Mouse (Mus musculus) thymus, postnatal 4 days (tissue): ENCODE data around the gene Ecsit.
A peak's percentile ranks its signal among the peaks of the same experiment; 100 is the strongest.

Experiments used
- DNase-seq: peaks from one replicate; pipeline ENCODE4 v3.0.0; 2021

Ecsit gene

GRCm38 (mm10) chr9:22085022-22085834 lies at the start of gene Ecsit:
Ecsit (minus strand) TSS chr9:22085438.
- peak; percentile 89 for DNase-seq

- peak; percentile 40 for DNase-seq
These were observed 49.1 kb upstream of the Ecsit start for GRCm38 (mm10) chr9:22134246-22134890.

DNA sequence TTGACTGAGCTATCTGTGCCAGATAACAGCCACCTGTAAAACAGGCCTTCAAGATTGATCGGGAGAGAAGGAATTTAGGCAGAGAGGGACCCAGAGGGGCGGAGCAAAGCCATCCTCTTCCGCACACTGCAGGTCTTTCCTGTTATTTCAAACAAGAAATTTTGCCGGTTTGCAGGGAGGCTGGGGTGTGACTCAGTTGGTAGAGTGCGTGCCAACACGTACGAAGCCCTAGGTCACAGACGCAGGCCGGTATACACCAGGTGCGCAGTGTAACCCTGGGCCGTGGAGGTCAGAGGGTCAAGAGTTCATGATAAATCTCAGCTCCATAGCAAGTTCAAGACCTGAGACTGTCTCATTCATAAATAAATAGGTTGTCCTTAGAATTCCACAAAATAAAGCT lies 47.0 kb upstream of the Ecsit start:
- DNase-seq: no peak

- peak; percentile 82 for DNase-seq
These were observed 46.2 kb upstream of the Ecsit start for GRCm38 (mm10) chr9:22131226-22131981.

DNA sequence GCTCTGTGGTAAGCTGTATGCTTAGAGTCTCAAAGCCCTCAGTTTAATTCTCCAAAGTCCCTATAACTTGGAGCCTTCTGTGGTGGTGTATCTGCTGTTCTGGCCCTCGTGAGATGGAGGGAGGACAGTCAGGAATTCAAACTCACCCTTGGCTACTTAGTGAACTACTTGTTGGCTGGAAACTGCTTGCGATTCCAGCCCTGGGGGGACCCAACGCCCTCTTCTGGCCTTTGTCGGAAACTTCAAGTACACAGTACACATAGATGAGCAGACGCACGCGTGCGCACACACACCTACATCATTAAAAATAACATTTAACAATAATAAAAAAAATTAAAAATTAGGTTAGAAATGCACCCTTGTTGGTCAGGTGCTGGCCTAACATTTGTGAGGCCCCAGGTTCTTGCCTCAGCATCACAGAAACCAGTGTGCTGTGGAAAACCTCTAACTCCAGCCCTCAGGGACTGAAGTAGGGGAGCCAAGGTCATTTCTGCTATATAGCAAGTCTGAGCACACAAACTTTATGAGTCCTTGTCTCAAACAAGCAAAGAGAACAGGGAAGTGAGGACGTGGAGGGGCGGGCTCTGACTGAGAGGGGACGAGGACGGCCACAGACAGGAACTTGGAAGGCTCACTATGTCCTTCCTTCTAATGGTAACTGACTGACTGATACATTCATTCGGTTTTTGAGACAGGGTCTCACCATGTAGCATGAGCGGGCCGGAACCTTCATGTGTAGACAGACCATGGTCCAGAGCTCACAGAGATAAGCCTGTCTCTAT lies 40.2 kb upstream of the Ecsit start:
- DNase-seq: no peak

DNA sequence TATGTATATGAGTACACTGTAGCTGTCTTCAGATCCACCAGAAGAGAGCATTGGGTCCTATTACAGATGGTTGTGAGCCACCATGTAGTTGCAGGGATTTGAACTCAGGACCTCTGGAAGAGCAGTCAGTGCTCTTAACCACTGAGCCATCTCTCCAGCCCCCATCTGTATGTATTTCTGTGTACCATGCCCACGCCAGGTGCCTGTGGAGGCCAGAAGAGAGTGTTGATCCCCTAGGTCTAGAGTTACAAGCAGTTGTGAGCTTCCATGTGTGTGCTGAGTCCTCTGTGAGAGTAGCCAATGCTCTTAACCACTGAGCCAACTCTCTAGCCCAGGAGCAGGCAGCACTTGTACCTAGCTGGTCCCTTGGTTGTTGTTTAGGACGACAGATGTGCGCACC lies 38.9 kb upstream of the Ecsit start:
- no peak for DNase-seq

DNA sequence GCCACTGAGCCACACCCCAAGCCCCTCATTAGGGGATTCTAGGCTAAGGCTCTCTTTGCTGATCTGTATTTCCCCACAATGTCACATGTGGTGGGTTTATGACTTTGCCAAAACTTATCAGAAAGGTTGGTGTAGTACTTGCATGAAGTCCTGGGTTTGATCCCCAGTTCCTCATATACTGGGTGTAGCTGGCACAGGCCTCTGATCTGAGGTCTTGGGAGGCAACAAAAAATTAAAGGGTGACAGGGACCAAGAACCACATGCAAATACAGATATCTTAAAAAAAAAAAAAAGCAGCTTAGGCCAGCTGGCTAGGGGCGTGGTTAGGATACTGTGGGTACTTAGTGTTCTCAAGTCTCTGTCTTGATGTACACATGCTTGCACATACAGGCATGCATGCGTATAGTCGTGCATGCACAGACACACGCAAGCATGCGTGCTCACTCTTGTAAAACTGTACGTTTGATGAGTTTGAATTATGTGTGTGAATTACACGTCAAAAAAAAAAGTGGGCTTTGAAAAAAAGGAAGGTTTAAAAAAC lies 37.9 kb upstream of the Ecsit start:
- no peak for DNase-seq

DNA sequence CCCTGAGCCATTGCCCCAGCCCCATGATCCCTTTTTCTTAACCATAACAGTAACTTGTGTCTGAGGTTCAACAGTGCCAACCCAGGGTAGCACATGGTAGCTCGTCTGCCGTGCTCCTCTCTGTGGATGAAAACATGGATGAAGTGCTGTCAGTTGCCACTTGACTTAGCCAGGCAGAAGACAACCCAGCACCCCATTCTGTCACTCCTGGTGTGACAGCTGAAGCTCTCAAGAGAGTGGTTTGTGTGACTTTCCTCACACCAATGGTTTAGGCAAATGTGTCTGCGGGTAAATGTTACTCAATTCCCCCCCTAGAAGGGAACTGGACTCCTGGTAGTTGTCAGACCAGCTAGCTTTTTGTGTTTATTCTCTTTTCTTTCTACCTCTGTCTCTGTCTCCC lies 36.8 kb upstream of the Ecsit start:
- no peak for DNase-seq

DNA sequence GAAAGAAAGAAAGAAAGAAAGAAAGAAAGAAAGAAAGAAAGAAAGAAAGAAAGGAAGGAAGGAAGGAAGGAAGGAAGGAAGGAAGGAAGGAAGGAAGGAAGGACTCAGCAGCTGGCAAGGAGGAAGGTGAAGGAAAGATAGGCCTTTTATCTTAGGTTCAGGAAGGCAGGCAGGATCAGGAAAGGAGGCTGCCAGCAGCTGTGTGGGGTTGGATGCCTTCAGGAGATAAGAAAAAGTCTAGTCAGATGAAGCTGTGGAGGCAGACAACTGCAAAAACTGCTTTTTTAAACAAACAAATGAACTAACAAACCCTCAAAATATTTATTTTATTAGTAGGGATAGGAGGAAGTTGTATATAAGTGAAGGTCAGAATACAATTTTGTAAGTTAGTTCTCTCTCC lies 36.3 kb upstream of the Ecsit start:
- DNase-seq: no peak

- DNase-seq: no peak
These were observed 34.3 kb upstream of the Ecsit start for GRCm38 (mm10) chr9:22119543-22119942.

DNA sequence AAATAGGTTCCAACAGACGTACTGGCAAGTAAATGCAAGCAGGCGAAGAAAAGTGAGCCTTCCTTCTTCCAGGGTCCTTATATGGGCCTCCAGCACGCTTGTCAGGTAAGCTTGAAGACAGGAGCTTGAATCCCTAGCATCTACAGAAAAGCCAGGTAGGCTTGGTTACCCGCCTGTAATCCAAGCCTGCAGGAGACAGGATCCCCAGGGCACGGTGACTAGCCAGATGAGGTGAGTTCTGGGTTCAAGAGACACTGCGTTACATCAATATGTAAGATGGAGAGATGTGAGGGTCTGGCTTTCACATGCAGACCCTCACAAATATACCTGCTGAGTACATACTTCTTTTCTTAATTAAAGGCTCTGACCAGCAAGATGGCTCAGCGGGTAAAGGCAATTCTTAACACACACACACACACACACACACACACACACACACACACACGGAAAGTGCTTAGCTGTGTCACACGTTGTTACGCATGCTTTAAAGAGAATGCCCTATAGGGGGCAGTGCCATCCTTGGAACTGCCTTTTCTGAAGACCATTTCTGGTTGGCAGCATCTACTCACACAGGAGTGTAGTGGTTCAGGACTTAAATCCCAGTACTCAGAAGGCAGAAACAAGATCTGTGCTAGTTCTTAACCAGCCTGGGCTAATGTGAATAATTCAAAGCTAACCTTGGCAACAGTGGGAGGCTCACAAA lies 32.7 kb upstream of the Ecsit start:
- peak; percentile 75 for DNase-seq

GRCm38 (mm10) chr9:22116740-22117426 lies 31.6 kb upstream of the Ecsit start, which contains the start of gene Elof1:
Elof1 (minus strand) TSS chr9:22117172.
- DNase-seq: peak; percentile 95

DNA sequence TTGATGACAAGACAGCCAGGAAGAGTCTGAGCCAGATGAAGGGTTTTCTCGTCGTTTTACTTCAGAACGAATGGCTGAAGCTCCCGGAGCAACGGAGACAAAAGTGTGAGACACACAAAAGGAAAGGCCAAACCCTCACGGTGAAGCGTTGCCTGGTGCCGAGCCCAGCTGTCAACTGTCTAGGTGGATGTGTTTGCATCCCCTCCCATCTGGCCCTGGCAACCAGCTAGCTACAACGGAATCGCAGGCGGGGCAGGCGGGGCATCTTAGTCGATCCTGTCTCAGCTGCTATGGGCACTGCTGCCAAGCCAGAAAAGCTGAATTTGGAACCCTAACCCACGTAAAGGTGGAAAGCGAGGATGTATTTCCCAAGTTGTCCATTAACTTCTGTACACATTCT lies 30.8 kb upstream of the Ecsit start:
- peak; percentile 51 for DNase-seq

GRCm38 (mm10) chr9:22115635-22116034 lies 30.4 kb upstream of the Ecsit start:
- no peak for DNase-seq

DNA sequence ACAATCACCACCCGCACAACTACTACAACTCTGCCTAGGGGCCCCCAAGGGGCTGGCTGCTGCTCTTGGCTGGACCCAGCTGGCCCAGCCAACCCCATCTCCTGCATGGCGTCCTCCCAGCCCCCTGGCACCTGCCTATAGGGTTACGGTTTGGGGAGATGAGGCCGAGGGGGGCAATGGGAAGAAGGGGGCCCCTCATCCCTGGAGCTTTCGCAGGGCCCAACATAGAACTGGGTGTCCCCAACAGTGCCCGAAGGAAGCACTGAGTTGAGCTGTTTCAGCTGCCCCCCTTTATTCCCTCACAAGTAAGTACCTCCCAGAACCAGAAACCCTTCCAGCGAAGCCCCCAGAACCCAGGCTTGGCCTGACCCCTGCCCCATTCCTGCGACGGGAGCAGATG lies 23.0 kb upstream of the Ecsit start:
- DNase-seq: no peak

- no peak for DNase-seq
These were observed 14.7 kb upstream of the Ecsit start for GRCm38 (mm10) chr9:22099922-22100321.

DNA sequence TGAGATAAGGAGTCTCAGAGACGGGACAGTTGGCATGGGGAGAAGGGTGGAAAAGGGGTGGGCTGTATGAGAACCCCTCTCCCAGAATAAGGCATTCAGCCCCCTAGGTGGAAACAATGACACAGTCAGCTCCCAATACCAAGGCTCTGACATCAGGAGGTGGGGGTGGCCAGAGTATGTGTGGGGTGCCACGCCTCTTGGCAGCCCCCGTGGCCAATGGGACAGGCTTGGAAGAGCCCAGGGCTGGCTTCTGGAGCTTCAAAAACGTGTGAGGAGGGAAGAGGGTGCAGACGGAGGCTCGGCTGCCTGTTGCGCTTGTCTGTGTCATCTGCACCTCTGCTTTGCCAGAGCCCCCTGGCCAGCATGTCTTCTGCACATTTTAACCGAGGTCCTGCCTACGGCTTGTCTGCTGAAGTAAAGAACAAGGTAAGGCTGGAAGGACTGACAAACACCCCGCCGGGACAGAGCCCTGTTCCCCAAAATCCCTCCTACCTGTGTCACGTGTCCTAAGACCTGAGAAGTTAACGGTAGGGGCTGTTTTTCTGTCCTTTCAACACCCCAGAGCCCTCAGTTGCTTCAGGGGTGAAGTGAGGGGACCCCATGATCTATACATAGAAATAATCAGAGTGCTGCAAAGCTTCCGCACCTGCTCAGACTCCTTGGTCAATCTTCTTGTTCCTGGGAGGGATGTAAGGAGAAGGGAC lies 13.9 kb upstream of the Ecsit start, which contains the start of gene Cnn1:
TSS of gene Cnn1 (plus strand) at position 224 of the 704 bp plus-strand sequence.
- DNase-seq: no peak

DNA sequence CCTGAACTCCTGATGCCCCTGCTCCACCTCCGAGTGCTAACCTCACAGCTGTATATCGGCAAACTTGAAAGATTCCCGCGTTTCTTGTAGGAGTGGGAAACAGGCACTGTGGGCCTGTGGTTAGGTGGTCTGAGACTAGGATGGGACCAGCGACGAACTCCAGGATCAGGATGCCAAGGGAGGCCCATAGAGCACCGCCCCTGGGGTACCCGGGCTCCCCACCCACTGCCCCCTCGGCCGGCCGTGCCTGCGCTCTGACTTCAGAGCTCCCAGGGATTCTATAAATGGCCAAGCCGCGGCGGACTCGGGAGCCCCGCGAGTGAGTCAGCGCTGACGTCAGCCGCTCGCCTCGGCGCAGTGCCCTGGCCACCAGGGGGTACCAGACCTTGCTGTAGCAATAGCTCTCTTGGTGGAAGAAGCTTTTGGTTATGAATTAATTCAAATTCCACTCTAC lies 10.6 kb upstream of the Ecsit start:
- peak; percentile 90 for DNase-seq

DNA sequence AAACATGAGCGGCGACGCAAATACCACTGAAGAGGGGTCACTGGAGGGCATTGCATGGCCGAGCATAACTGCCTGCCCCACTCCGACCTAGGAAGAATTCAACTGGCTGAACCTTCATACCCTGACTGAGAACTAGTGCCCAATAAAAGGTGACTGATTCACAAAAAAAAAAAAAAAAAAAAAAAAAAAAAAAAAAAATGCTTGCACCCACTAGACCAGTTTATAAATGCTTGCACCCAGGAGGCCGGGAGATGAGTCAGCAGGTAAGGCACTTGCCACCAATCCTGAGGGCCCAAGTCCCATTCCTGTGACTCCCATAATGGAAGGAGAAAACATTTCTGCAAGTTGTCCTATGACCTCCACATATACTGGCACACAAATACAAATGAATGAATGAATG lies 7.5 kb upstream of the Ecsit start:
- no peak for DNase-seq

DNA sequence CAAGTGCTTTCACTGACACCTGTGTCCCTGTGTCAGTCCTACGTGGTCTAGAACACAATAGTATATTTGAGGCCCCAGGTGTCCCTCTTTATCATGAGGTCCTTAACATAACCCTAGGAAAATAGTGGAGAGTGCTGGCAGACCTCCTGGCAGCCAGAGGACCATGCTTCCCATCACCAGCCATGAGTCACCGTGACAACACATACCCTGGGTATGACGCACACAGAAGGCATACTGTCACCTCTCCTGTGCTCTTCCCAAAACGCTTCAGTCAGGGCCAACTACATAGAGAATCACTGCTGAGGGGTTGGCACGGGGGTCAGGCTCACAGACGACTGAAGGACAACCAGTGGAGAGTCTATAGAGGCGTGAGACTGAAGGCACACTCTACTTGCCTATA lies 4.7 kb upstream of the Ecsit start:
- no peak for DNase-seq
